Mouse (Mus musculus) layer of hippocampus, adult 18-20 months (tissue): ENCODE data around the gene Prickle4. TPM values are rescaled to one million over a fixed set of nuclear protein-coding genes. Genes with fewer than 3 reads are reported as not detected.
A peak's percentile ranks its signal among the peaks of the same experiment; 100 is the strongest.
"Not testable (repeated sequence)": the region's sequence is repeated elsewhere in the genome, so short reads cannot be mapped to it uniquely, and the experiment has no call there.

Experiments used
- DNase-seq, 2 experiments: peaks; one replicate each; pipeline ENCODE4 v3.0.0; 2022; ENCODE audit warnings: low spot score in 2 of 2
- total RNA-seq, 2 experiments: library from RNA; stranded (reverse); gene quantifications; 2 replicates each; pipeline ENCODE4 v1.2.3; 2021

Gene Prickle4
- total RNA-seq, 2 experiments from 2014 or later = 2.3 to 3.4 TPM

DNA sequence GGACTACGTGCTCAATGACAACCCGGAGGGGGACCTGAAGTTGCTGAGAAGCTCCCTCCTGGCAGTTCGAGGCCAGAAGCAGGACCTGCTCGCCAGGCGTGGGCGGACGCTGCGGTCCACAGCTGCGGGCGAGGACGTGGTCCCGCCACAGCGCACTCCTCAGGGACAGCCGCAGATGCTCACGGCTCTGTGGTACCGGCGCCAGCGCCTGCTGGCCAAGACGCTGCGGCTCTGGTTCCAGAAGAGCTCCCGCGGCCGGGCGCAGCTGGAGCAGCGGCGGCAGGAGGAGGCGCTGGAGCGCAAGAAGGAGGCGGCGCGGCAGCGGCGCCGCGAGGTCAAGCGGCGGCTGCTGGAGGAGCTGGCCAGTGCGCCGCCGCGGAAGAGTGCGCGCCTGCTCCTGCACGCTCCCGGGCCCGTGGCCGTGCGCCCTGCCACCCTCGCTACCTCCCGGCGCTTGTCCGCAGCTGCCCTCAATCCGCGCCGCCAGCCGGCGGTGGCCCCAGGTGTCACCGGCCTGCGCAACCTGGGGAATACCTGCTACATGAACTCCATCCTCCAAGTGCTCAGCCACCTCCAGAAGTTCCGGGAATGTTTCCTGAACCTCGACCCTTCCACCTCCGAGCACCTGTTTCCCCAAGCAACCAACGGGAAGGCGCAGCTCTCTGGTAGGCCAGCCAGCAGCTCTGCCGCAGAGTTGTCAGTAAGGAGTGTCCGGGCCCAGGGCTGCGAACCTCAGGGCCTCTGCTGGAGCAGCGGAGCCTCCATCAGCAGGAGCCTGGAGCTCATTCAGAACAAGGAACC is 22.0 kb downstream of the Prickle4 start:
- DNase-seq = peak in 1 of 2 experiments; percentile 39

DNA sequence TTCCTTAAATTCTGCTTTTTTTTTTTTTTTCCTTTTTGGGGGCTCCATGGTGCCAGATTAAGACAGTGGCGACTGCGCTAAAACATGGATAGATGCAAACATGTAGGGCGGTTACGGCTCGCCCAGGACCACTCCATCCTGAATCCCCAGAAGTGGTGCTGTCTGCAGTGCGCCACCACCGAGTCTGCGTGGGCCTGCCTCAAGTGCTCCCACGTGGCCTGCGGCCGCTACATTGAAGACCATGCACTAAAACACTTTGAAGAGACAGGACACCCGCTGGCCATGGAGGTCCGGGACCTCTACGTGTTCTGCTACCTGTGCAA is 22.6 kb downstream of the Prickle4 start:
- no peak for DNase-seq

DNA sequence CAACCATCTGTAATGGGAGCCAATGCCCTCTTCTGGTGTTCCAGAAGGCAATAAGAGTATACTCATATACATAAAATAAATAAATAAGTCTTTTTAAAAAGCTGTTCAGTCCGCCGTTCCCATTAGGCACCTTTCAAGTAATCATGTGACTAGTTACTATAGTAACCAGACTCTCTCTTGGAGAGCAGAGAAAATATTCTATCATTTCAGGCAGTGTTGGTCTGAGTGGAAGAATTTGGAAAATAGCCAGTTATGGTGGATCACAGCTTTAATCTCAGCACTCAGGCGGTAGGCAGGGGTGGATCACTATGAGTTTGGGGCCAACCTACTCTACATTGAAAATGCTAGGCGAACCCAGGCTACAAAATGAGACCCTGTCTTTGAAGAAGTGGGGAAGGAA is 25.4 kb downstream of the Prickle4 start:
- DNase-seq = no peak

DNA sequence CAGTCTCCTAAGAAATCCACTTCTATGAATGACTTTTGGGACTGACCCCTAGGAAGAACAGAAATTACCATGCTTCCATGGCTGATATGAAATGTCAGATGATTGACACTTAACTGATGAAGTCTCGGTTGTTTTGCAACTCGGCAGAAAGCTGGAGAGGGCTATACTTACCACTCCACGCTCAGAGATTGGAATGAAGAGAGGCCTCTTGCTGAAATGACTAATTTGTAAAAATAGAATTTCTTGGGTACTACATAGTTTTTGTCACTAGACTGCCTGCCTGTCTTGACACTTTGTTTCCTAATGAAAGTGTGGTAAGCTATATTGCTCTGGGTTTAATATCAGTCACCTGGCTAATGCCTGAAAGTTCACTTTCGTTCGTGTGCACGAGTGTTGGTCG is 30.1 kb downstream of the Prickle4 start:
- DNase-seq = no peak

DNA sequence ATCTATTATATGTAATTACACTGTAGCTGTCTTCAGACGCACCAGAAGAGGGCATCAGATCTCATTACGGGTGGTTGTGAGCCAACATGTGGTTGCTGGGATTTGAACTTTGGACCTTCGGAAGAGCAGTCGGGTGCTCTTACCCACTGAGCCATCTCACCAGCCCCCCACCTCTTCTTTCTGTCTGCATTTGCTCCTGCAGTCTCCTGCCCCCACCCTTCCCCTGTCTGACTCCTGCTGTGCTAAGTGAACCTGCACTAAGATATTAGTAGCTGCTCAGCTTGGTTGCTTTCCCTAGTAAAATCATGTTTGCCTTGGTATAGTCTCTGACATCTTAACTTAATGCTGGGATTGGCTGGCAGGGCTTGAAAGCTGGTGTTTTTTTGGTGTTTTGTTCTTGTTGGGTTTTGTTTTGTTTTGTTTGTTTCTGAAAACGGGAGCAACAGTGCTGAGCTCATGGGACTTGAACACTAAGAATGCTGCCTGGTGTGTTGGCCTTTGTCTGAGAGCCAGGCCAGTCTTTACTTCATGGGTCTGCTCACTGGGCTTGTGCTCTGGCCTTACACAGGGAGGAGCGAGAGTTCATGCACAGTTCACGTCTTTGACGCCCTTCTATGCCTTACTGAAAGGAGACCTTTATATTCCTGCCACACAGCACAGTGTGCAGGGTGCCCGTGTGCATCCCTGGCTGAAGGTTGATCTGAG is 31.4 kb downstream of the Prickle4 start:
- DNase-seq = no peak

DNA sequence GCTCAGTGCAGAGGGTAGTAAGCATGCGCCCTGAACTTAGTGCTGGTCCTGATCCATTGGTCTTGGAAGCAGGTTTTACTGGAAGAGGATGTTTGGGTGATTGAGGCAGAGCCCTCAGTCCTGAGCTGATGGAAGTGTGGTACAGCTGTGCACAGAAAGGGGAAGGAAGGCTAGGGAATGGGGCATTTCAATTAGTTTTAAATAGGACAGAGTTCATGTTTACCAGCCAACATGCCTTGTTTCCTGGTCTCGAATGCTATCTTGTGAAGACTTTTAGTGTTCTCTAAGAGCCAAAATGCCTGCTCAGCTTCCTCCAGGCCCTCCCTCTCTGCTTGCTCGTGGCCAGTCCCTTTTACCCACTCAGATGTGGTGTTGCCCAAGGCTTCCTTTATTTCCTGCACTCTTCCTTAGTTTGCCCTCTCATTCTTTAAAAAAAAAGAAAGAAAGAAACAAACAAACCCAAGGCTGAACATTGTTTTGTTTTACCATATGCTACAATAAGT is 35.7 kb downstream of the Prickle4 start:
- no peak for DNase-seq

DNA sequence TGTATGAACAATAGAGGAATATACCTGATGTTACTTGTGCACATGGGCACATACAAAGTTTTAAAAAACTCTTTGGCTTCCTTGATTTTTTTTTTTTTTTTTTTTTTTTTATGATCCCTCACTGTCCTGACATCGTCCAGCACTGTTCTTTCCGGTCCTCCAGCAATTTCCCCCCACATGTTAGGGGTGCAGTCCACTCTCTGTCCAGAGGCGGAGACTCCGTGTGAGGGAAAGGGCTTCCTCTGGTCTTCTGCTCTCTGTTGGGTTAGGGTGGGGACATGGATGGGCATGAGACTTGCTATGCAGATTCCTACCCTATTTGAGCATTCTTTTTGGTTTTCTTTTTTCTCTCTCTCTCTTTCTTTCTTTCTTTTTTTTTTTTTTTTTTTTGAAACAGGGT is 36.6 kb downstream of the Prickle4 start:
- DNase-seq = no peak

DNA sequence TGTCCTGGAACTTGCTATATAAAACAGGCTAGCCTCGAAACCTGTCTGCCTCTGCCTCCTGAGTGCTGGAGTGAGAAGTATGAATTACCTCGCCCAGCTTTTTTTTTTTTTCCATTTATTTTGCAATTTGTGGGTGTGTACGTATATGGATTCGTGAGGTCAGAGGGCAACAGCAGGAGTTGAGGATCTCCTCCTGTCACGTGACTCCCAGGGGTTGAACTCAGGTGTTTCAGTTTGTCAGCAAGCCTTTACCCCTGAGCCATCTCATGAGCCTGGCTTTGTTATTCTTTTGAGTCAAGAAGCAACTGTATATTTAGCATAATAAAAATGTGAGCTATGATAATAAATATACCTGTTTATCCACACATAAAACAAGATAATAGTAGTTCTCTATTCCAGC is 38.8 kb downstream of the Prickle4 start:
- DNase-seq = no peak

DNA sequence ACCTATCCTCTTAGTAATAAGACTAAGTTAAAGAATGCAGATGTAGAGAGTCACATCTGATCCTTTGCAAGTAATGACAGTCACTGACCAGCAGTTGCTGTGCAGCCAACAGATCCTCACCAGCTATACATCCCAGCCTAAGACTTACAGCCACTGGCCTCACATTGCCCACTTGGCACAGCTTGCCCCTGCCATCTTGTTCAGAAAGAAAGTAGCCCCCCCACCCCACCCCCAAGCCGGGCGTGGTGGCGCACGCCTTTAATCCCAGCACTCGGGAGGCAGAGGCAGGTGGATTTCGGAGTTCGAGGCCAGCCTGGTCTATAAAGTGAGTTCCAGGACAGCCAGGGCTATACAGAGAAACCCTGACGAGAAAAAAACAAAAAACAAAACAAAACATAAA is 40.2 kb downstream of the Prickle4 start:
- DNase-seq = not testable (repeated sequence)

DNA sequence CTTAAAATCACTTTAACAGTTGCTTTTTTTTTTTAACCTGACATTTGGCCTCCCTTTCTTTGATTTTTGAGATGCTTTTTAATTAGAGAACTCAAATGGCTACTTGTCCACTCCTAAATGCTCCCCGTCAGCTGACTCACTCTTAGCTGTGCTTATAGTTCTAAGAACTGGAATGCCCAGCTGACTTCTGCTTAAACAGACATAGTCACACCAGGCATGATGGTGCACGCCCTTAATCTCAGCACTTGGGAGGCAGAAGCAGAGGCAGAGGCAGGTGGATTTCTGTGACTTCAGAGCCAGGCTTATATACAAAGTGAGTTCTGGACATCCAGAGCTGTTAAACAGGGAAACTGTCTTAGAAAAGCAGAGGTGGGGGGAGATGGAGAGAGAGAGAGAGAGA is 42.6 kb downstream of the Prickle4 start:
- no peak for DNase-seq

DNA sequence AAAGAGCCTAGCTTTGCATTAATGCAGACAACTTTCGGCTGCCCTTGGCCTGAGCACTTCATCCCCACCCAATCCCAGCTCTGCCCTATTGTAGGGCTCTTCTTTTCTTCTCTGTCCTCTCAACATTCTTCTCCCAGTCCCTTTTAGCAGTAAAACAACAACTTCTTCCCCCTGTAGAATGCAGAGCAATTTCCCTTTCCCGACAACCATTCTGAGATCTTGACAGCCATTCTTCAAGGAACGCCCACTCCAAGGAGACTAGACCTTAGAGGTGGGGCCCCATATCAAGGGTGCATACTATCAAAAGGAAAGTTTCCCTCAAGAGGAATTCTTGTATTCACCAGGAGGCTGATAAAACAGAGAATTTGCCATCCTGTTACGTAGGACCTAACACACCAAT is 45.6 kb downstream of the Prickle4 start:
- no peak for DNase-seq

DNA sequence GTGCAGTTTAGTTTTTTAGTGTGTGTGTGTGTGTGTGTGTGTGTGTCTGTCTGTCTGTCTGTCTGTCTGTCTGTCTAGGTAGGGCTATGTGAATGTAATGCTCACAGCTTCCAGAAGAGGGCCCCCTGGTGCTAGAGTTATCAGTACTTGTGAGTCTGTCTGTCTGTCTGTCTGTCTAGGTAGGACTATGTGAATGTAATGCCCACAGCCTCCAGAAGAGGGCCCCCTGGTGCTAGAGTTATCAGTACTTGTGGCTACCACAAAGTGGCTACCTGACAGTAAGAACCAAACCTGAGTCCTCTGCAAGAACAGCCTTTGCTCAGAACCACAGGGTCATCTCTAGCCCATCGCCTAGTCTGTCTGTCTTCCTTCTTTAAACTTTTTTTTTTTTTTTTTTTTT is 47.9 kb downstream of the Prickle4 start:
- peak in 1 of 2 experiments; percentile 61 for DNase-seq

DNA sequence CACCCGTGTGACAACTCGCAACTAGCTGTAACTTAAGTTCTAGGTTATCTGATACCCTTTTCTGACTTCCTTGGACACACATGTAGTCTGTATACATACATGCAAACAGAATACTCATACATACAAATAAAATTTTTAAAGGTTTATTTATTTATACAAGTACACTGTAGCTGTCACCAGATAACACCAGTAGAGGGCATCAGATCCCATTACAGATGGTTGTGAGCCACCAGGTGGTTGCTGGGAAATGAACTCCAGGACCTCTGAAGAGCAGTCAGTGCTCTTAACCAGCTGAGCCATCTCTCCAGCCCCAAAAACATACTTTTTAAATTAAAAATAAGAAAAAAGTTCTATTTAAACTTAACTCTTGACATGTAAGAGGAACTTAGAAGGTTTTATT is 51.5 kb downstream of the Prickle4 start:
- no peak for DNase-seq

Other genes starting within 250 kb of the Prickle4 start
- gene Taf8, start 192.4 kb downstream of the Prickle4 start, total RNA-seq = 10 to 100 TPM; 19.1 to 23.9 TPM
- gene Ccnd3, start 189.7 kb downstream of the Prickle4 start, total RNA-seq = 10 to 100 TPM; 43.4 to 43.6 TPM
- gene Bysl, start 83.2 kb downstream of the Prickle4 start, total RNA-seq = 10 to 100 TPM; 19.4 to 19.5 TPM
- 10 to 100 TPM; 33.4 to 36.9 TPM for gene Med20, start 83.2 kb downstream of the Prickle4 start, total RNA-seq
- gene Gm20517, start 83.1 kb downstream of the Prickle4 start, total RNA-seq = 1 to 10 TPM; 4.2 to 5.8 TPM
- 10 to 100 TPM in 1 of 2 experiments, 1 to 10 TPM in 1; 9.7 to 10.8 TPM for gene Usp49, start 64.0 kb downstream of the Prickle4 start, total RNA-seq
- gene Tomm6, start 6.3 kb downstream of the Prickle4 start, total RNA-seq = 100 to 1,000 TPM; 220 to 222 TPM
- 10 to 100 TPM; 26.0 to 29.8 TPM for gene Frs3, start 5.7 kb downstream of the Prickle4 start, total RNA-seq
- 1 to 10 TPM; 4.3 to 4.7 TPM for gene Gm21981, start 281 bp downstream of the Prickle4 start, total RNA-seq
- not detected for gene Pgc, start 32.1 kb upstream of the Prickle4 start, total RNA-seq
- gene Tfeb, start 42.3 kb upstream of the Prickle4 start, total RNA-seq = 10 to 100 TPM; 11.2 to 11.9 TPM
- gene Mdfi, start 140.0 kb upstream of the Prickle4 start, total RNA-seq = under 1 TPM; 0.56 to 0.57 TPM
- gene Foxp4, start 229.9 kb upstream of the Prickle4 start, total RNA-seq = 10 to 100 TPM; 49.7 to 56.1 TPM